In the genomic region with DNA sequence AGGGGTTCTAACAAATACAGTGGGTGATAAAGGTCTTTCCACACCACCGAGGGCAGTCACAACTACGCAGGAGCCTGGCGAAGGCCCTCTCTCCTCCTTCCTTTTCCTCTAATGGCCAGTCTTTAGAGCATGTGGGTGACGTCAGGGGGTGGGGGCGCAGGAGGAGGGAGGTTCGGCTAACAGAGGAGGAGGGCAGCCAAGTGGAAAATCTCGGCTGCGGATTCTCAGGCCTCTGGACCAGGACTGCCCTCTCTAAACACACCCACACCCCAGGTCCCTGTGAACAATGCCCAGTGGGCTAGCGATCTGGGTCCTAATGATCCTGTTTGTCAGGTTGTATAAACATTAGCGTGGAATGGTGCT, we compare ENCODE assay signal across 9 mouse cellular contexts. TPM values are rescaled to one million over a fixed set of nuclear protein-coding genes. Genes with fewer than 3 reads are reported as not detected.
DNase-seq lines count a peak whose midpoint lies in the region; ATAC-seq lines count a peak whose summit lies in the region.
"Had no signal": no experiment of that assay in that cellular context is flagged by ENCODE, and none has a peak within 500 bp of the region (broad histone marks: within the 10 kb centered on the region; RNA-seq: fewer than 3 reads in every experiment).

No protein-coding gene starts in this region.

- DNase-seq in adrenal gland, adult 8-10 months, result peak; percentile 85
- DNase-seq in embryo, embryonic 10 days (ENCODE audit: low spot score), result peak; percentile 77
- peak; percentile 87 for DNase-seq in gastrocnemius, postnatal 14 days
- DNase-seq in hindlimb bud, embryonic 11.5 days (ENCODE audit: extremely low spot score, low read depth, low spot score), result peak; percentile 39
- peak; percentile 39 to 77 for DNase-seq in left cerebral cortex, adult 8-10 months (ENCODE audit: low spot score in 2 of 2)
- DNase-seq in lung, postnatal 4 days, result peak; percentile 86 to 88
- DNase-seq in right cerebral cortex, postnatal 10 days (ENCODE audit: low spot score in 2 of 2), result peak; percentile 85 to 89

- ATAC-seq in inflammation-experienced regulatory T-cells, adult 6 months, result no peak

- intact Hi-C loops in gastrocnemius, postnatal 14 days (cut with DNase I; ENCODE audit: low total_unique reads), result no loop called here

RNA-seq across cellular contexts. Expression of gene Tcaf1, which starts 17.8 kb away (rescaled TPM):
- total RNA-seq in adrenal gland, adult 8-10 months (2022), result 100 to 1,000 TPM; 108 to 146 (median 117) TPM
- 10 to 100 TPM; 11.2 to 15.0 TPM for total RNA-seq in gastrocnemius, postnatal 14 days (2021)
- 100 to 1,000 TPM; 212 to 230 (median 223) TPM for total RNA-seq in left cerebral cortex, adult 8-10 months (2022)
- under 1 TPM in 2 of 3 experiments, not detected in 1; 0.19 to 0.38 TPM for polyA plus RNA-seq in inflammation-experienced regulatory T-cells, adult 6 months (2017; shearing (Covaris generic))

RNA-seq across cellular contexts. Expression of gene Olfr453, which starts 47.0 kb away (rescaled TPM):
- total RNA-seq in adrenal gland, adult 8-10 months (2022), result not detected
- not detected for total RNA-seq in gastrocnemius, postnatal 14 days (2021)
- not detected for total RNA-seq in left cerebral cortex, adult 8-10 months (2022)
- polyA plus RNA-seq in inflammation-experienced regulatory T-cells, adult 6 months (2017; shearing (Covaris generic)), result not detected
- polyA plus RNA-seq: large intestine, adult 2 months had no signal

RNA-seq across cellular contexts. Expression of gene Tcaf2, which starts 47.1 kb away (rescaled TPM):
- total RNA-seq in adrenal gland, adult 8-10 months (2022), result 10 to 100 TPM; 11.9 to 15.5 (median 14.8) TPM
- total RNA-seq in gastrocnemius, postnatal 14 days (2021), result 1 to 10 TPM; 4.4 to 4.6 TPM
- under 1 TPM; 0.40 to 0.91 (median 0.58) TPM for total RNA-seq in left cerebral cortex, adult 8-10 months (2022)
- under 1 TPM in 1 of 3 experiments, not detected in 2; 0.12 TPM for polyA plus RNA-seq in inflammation-experienced regulatory T-cells, adult 6 months (2017; shearing (Covaris generic))

Comparison
In these comparisons a context has a peak if more than half of its experiments do, and no peak if none do; other contexts are left out.
1. RNA of gene Tcaf1, which starts 17.8 kb away (total RNA-seq): 212 to 230 TPM in left cerebral cortex, adult 8-10 months and 108 to 146 TPM in adrenal gland, adult 8-10 months; 11.2 to 15.0 TPM in gastrocnemius, postnatal 14 days; every median in the first group is over 4 times any median in the second.
2. Peak in every context shown above with its lines, with median percentiles within 50 percentile points of each other: DNase-seq.